Mouse (Mus musculus) right cerebral cortex, postnatal 4 days (tissue): Measurements from ENCODE around the gene Wdr89.
"Not testable (repeated sequence)": the region's sequence is repeated elsewhere in the genome, so short reads cannot be mapped to it uniquely, and the experiment has no call there.

ENCODE experiments used
- DNase-seq: peaks from one replicate; pipeline ENCODE4 v3.0.0-alpha.2; 2022

Gene Wdr89

DNA sequence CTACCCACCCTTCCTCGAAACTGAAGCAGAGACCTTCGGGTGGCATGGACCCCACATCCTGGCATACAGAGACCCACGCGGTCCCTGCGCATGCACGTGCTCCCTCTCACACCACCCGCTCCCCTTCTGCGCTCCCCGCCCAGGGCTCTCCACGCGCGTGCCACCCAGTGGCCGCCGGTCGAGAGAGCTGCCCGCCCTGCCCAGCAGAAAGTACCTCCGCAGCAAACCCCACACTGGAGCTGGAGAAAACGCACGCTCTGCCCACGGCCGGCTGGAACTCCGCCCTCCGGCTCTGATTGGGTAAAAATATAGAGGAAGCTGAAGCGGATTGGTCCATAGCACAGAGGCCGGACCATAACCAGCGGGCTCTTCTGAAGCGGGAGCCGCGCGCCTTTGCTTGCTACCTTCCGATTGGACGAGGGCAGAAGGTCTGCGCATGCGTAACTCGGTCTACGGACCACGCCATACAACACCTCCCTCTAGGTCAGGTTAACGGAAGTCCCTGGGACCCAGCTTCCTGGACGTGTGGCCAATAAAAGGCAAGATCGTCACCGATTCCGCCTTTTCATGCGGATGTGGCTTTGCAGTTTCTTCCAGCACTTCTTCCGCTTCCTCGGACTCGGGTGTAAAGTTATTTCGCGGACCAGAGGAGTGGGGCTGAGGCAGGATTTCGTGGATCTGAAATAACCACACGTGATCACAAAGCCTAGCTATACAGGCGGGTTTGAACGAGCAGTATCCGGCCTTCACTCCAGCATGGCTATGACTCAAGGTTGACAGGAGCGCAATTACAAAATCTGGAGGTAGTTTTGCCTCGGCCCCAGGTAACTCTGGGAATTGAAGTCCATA lies at the start of gene Wdr89:
TSS of gene Wdr89 (minus strand) at position 280 of the 849 bp plus-strand sequence.
- peak; percentile 99 for DNase-seq

DNA sequence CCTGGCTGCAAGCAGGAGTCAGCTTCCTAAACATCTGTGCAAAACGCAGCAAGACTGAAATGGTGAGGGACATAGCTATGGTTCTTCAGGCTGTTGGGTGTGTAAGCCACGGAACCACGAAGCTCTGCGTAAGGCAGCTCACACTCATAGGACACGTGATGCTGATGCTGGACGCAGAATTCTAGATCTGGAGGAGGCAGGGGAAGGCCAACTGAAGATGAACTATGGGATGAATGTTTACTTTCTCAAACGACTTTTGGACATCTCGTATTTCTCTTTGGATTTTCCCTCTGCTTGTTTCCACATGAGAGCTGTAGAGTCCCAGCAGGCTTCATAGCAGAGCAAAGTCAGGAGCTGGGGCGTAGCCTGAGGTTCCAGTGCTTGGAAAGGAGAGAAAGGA lies 44.3 kb upstream of the Wdr89 start:
- no peak for DNase-seq

DNA sequence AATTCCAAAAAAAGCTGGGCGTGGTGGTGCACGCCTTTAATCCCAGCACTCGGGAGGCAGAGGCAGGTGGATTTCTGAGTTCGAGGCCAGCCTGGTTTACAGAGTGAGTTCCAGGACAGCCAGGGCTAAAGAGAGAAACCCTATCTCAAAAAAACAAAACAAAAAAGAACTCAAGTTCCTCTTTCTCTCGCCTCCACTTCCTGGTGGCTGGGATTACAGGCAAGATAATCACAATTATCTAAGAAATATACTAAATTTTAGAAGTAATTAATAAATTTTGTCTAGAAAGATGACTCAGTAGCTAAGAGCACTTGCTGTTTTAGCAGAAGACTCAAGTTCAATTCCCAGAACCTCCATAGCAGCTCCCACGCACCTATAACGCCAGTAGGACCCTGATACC lies 43.6 kb upstream of the Wdr89 start:
- DNase-seq = not testable (repeated sequence)

DNA sequence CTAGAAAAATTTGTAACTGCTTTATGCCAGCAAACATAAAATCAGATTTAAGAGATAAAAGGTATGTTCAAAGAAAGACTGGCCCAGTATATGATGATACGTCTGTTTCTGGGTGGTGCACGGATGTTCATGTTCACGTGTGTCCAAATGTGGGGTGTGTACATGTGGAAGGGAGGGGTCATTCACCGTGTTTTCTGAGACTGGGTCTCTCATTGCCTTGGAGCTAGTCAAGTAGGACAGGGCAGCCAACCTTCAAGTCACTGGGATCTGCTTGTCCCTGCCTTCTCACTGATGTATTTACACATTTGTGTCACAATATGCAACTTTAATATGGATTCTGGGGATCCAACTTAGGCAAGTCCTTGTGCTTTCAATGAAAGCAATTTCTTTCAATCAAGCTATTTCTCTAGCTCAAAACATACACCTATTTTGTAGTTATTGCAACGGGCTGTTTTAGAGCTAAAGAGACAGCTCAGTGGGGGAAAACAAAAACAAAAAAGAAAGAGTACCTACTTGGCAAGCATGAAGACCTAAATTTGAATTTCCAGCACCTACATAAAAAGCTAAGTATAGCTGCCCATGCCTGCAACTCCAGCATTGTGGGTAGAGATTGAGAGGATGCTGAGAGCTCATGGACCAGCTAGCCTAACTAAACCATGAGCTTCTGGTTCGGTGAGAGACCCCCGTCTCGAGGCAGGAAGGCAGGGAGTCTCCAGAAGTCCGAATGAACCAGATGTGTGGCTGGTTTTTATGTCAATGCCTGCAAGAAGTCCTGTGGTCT lies 41.4 kb upstream of the Wdr89 start:
- no peak for DNase-seq

DNA sequence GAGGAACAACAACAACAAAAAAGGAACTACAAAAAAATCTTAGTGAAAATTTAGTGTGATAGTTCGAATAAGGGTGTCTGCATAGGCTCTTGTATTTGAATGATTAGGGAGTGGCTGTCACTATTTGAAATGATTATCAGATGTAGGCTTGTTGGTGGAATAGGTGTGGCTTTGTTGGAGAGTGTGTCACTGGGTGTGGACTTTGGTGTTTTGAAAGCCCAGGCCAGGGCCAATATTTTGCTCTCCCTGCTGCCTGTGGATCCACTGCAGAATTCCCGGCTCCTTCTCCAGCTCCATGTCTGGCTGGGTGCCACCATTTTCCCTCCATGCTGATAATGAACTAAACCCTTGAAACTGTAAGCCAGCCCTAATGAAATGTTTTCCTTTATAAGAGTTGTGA lies 40.2 kb upstream of the Wdr89 start:
- DNase-seq = no peak

DNA sequence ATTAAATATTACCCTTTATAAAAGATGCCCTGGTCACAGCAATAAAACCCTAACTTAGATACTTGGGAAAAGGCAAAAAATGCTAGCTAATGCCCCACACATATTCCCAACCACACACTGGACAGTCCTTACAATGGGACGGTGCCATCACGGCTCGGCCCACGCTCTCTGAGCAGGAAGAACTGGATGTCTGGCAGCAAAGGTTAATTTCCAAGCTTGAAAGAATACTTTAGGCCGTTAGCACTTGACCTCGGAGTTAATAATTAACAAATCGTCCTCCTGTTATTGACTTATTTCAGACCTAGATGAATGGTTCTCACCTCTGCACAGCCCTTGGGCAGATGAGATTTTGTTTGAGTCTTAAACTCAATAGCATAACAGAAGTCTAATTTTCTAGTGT lies 37.3 kb upstream of the Wdr89 start:
- no peak for DNase-seq

DNA sequence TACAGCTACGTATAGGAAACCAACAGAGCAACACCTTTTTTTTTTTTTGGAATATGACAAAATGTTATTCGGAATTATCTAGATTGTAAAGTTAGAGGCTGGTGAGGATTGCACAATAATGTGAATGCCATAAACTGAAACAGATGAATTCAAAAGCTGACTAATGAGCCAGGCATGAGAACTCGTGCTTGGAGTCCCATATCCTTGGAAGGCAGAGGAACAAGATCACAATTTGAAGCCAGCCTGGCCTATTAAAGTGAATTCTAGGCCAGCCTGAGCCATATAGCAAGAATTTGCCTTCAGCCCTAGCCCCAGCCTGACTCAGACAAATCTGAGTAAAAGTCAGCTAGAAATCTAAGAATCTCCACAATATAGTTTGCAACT lies 33.4 kb upstream of the Wdr89 start:
- DNase-seq = no peak

DNA sequence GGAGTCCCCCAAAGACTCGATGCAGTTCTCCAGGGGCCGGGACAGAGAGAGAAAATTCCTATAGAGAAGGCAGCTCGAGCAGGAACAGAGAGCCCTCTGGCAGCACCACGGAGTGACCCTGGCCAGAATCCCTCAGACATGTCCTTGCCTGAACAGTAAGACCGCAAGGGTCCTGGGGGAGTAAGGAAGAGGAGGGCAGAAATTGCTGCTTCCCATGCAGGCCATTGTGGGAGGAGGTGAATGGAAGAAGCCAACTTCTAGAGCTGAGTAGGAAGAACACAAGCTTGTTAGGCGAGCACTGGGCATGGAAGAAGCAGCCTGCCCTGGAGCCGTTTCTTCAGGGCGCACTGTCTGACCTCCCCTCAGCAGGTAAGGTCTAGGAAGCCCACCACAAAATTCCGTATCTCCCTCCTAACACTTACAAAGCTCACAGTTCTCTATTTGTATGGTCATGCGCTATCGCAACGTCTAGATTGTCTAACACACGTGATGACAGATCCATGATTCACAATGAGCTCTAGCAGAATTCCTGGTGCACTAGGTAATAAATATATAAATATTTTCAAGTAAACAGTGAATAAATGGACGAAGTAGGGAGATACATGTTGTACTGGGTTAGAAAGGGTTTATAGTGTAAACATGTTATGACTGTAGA lies 32.9 kb upstream of the Wdr89 start:
- peak; percentile 2 for DNase-seq

DNA sequence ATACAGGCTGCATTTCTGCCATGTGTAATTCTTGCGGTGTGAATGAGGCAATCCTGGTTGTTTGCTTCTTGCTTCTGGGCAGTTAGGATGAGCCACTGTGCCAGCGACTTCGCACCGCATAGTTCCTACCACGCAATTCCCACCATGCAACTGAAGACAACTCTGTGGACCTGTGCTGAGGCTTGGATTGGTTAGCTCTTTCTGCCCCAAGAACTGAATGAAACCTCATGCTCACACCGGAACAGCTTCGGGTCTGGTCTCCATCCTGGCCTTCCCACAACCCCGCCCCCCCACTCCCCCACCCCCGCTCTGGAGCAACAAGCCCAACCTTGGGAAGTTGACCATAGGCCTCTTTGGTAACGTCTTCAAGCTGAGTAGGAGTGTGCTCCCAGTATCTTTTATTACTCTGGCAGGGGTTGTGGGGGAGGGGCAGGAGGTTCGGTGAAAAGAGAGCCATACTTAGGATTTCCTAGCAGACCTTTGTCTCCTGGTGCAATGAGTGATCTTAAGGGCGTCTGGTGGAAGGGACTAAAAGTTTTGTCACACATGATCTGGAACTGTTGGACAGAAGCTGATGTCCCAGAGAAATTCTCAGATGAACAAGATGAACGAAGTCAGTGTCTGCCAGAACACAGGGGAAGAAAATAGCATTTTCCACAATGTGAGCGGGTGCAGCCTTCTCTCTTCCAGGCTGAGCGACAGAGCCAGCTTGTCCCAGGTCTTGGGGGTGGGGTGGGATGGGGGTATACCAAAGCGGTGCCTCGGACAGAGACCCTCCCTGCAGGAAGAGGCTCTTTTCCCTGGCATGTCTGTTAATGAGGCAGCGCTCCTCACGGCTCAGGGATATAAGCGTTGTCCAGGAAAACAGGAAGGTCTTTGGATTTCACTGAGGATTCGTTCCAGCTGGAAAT lies 32.1 kb upstream of the Wdr89 start:
- peak; percentile 35 for DNase-seq

DNA sequence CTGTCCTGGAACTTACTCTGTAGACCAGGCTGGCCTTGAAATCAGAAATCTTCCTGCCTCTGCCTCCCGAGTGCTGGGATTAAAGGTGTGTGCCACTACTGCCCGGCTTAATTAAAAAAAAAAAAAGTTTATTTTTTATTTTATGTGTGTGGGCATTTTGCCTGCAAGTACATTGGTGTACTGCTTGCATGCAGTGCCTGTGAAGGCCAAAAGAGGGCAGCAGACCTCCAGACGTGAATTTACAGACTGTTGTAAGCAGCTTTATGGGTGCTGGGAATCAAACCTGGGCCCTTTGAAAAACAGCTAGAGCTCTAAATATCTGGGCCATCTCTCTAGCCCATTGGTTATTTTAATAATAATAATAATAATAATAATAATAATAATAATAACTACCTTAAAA lies 29.4 kb upstream of the Wdr89 start:
- no peak for DNase-seq

DNA sequence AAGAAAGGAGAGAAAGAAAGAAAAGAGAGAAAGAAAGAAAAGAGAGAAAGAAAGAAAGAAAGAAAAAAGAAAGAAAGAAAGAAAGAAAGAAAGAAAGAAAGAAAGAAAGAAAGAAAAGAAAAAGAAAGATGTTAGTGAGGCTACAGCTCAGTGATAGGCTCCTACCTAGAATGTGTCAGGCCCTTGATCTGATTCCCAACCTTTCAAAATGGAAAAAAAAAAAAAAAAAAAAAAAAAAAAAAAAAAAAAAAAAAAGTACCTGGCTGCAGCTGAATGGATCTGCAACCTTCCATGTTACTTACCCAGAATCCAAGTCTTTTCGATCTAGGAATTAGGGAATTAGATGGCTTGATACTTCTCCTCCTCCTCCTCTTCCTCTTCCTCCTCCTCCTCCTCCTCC lies 26.5 kb upstream of the Wdr89 start:
- not testable (repeated sequence) for DNase-seq

DNA sequence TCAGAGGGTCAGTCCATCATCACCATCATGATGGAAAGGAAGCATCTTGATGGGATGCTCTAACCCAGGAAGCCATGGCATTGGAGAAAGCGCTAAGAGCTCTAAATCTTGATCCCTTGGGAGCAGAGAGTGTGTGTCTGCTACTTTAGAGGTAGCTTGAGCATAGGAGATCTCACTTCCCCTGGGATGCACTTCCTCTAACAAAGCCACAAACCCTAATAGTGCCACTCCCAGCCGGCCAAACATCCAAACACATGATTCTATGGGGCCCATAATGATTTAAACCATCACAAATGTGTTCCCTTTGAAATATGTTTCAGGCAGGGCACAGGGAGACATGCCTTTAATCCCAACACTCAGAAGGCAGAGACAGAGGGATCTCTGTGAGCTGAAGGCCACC lies 19.7 kb upstream of the Wdr89 start:
- DNase-seq = no peak

DNA sequence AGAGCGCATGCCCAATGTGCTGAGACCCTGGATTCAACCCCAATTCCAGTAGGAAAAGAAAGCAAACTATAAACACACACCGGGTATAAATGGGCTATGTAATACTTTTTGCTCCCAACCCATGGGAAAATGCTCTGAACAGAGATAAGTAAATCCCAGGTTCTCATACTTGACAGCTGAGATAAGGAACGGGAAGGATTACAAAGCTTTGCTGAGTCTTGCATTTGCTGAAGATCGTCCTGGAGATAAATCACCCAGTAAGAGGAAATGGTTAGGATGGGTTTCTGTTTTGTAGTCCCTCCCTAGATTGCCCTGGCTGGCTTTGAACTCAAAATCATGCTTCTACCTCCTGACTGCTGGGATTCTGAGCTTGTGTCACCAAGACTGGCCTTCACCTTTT lies 18.0 kb upstream of the Wdr89 start:
- DNase-seq = no peak

DNA sequence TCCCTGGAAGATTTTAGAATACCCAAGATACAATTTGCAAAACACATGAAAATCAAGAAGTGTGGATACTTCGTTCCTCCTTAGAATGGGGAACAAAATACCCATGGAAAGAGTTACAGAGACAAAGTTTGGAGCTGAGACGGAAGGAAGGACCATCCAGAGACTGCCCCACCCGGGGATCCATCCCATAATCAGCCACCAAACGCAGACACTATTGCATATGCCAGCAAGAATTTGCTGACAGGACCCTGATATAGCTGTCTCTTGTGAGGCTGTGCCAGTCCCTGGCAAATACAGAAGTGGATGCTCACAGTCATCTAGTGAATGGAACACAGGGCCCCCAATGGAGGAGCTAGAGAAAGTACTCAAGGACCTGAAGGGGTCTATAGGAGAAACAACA lies 14.7 kb upstream of the Wdr89 start:
- DNase-seq = not testable (repeated sequence)

DNA sequence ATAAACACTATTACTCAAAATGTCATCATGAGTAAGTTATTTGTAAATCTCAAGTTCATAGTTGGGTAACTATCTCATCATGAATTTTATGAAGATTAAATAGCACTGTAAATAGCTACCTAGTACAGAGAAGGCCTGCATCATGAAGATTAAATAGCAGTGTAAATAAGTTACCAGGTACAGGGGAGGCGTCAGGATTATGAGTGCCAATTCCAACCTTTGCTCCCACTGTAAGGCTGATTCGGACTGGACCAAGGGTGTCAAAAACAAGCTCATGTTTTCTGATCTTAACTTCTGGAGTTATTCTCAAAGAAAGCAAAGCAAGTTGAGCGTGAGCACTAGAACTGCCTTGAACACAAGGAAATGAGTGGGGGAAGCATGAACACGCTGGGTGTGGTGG lies 14.3 kb upstream of the Wdr89 start:
- no peak for DNase-seq

DNA sequence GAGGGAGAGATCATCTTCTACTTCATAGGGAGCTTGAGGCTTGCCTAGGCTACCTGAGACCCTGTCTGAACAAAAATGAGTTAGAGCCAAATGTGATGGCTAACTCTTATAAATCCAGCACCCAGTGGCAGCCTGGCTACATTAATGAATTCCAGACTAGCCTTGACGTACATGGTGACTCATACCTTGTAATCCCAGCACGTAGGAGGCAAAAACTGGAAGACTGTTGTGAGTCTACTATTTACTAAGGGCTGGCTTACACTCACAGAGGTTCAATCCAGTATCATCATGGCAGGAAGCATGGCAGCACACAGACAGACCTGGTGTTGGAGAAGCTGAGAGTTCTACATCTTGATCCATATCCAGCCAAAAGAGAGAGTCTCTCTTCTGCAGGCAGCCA lies 13.5 kb upstream of the Wdr89 start:
- no peak for DNase-seq

DNA sequence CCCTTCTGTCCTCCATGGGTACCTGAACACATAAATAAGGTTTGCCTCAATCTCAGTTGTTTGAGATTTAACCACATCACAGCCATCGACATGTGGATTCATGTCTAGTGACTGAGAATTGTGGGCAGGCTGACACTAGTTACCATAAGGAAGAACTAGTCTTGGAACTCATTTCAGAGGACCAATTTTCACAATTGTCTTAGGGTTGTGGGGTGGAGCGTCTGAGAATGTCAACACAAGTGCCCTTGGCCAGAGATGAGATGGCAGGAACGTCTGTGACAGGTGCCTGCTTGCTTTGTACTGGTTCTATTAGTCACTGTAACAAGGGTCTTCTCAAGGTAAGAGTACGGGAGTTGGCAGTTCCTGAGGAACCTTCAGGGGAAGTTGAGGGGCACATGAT lies 11.8 kb upstream of the Wdr89 start:
- DNase-seq = no peak

DNA sequence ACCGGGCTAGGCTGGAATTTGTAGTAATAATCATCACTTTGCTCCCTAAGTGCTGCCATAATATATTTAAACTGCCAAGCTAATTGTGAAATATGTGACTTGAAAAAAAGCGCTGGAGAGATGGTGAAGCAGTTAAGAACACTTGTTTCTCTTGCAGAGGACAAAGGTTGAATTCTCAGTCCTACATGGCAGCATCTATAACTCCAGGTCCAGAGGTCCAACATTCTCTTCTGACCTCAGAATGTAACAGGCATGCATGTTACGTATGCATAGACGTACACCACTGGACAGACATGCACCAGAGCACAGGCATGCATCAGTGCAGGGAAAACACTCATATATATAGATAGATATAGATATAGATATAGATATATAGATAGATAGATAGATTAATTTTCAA lies 9.1 kb upstream of the Wdr89 start:
- no peak for DNase-seq

DNA sequence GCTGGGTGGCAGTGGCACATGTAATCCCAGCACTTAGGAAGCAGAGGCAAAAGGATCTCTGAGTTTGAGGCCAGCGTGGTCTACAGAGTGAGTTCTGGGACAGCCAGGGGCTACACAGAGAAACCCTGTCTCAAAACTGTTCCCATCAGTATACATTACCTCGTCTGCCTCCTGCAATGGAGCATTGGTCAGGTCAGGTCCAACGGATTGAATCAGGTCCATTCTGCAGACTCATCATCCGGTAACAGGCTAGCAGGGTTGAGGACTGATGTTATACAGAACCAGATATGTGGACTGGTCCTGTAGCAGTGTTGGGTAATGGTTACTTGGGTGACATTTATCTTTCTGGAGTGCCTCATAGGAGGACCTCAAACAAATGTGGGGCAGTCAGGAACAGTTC lies 3.3 kb upstream of the Wdr89 start:
- DNase-seq = no peak

DNA sequence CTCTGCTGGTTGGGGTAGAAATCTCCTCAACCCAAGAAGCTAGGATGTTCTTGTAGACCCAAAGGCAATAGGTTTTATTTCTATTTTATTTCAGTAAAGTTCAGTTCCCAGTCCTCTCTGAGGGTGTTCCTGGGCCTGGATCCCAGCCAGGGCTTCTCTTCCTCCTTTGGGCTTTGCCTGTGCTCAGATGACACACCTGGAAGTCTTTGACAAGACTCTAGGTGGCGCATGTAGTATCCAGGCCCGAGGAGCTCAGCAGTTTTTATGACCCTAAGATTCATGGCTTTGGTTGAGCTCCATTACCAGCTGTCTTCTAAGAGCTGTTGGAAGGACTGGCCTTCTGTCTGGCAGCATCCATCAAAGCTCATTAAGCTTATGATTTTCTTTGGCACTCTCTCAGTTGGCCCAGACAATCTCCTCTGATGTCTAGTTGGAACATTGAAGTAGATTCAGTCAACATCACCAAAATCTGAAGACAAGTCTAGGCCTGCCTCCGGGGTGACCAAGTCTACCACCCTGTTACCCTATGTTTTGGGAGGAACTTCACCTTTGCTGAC lies 2.5 kb upstream of the Wdr89 start:
- DNase-seq = no peak

DNA sequence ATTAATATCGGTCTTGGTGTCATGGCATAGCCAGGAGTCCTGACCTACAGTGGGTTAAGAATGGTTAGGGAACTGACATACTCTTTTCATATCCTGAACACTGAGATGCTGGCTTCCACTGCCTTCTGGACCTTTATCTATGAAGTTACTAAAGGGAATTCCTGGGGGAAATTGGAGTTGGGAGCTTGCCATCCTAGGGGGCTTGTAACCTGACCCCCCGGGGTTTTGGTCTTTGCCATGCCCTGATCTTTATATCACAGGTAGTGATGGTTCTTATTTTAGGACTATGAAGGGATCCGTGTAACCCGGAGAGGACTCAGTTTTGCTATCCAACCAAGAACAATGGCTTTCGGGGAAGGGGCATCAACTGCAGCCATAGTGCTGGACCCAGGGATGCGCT lies 1.3 kb upstream of the Wdr89 start:
- DNase-seq = no peak

DNA sequence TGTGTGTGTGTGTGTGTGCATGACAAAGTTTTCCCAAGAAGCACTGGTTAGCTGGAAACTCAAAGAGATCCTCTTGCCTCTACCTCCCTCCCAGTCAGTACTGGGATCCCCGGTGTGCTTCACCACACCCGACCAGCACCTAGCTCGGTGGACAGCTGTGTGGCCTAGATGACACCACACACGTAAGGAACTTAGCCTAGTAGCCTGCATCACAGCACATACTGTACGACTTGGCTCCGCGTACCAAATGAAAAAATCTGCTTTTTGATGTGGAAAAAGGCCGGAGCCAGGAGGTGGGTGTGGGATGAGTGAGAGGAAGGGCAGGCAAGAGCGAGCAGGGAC lies 450 bp downstream of the Wdr89 start:
- DNase-seq = no peak

DNA sequence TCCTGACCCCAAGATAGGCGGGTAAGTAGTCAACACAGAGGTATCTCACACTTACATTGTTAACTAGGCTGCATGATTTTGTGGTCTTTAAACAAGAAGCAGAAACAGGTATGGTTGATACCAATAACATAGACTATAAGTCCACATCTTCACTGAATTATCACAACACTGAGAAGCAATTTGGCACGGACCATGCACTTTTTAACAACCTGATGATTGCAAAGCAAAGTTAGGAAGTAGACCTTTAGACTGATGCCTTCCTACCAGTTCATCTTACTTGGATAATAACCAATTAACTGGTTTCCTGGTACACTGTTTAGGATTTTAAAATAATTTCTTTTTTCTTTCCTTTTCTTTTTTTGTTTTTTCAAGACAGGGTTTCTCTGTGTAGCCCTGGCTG lies 1.1 kb downstream of the Wdr89 start:
- DNase-seq = no peak
